Mouse (Mus musculus): ENCODE measurements around the gene Sec23ip. TPM values are rescaled to one million over a fixed set of nuclear protein-coding genes. Genes with fewer than 3 reads are reported as not detected.

Sec23ip gene
- total RNA-seq, 2 experiments from 2014 or later = 34.9 to 39.3 TPM

DNA sequence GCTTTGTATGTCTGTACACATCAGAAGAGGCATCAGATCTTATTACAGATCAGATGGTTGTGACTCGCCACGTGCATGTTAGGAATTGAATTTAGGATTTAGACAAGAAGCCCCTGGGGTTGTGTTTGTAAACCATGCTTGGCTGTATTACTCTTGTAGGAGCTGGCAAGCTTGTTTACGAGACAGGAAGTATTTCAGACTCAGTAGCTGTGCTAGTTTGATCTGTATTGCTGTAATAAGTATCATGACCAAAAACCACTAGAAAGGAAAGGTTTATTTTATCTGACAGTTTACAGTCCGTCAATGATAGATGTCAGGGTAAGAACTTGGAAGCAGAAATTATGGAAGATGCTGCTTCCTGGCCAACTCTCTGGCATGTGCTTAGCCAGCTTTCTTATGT, 14.2 kb downstream of the Sec23ip start:
- no peak for DNase-seq (ENCODE audit: low spot score in 2 of 2)
- intact Hi-C loops (cut with DNase I) = no loop called here

- intact Hi-C loops (cut with DNase I) = no loop called here
Measured at GRCm38 (mm10) chr7:128766696-128767095, 22.0 kb downstream of the Sec23ip start.

GRCm38 (mm10) chr7:128777201-128777600, 32.5 kb downstream of the Sec23ip start:
- no peak for DNase-seq (ENCODE audit: low spot score in 2 of 2)
- intact Hi-C loops (cut with DNase I) = loop anchor here (10.0 kb wide), 1 partner anchor 848 kb away; no protein-coding TSS in a partner anchor

More at GRCm38 (mm10) chr7:128766696-128767095, 22.0 kb downstream of the Sec23ip start:
- DNase-seq (ENCODE audit: low spot score in 2 of 2) = no peak

DNA sequence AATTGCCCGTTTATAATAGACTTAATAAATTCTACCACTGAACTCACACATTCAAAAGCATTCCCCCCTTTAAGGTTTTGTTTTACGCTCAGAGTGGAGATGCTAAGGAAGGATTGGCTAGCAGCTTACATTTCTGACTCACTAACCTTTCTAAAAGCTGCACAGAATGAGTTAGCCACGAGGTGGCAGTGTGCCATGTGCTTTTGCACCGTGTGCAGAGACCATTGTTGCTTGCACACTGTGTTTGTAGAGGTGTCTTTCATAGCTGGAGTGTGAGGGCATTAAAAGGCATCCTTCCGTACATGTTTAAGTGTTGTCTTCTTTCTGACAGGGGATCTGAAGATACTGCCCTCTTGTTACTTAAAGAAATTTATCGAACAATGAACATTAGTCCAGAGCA, 34.6 kb downstream of the Sec23ip start:
- intact Hi-C loops (cut with DNase I) = loop anchor here (10.0 kb wide), 1 partner anchor 845 kb away; no protein-coding TSS in a partner anchor
- peak; percentile 71 to 75 for DNase-seq (ENCODE audit: low spot score in 2 of 2)

DNA sequence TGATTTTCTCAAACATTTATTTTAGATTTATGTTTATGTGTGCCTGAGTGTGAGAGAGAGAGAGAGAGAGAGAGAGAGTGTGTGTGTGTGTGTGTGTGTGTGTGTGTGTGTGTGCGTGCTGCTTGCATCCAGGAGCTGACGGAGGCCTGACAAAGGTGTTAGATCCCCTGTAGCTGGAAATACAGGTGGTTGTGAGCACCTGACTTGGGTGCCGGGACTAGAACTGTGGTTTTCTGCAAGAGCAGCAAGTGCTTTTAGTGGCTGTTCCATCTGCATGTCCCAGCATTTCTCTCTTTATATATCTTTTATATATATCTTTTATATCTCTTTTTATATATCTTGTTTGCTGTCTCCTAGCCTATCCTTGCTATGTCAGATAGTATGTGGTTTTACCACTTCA, 37.1 kb downstream of the Sec23ip start:
- no peak for DNase-seq (ENCODE audit: low spot score in 2 of 2)
- intact Hi-C loops (cut with DNase I) = no loop called here

- intact Hi-C loops (cut with DNase I) = no loop called here
- DNase-seq (ENCODE audit: low spot score in 2 of 2) = no peak
Measured at GRCm38 (mm10) chr7:128790045-128790444, 45.3 kb downstream of the Sec23ip start.

DNA sequence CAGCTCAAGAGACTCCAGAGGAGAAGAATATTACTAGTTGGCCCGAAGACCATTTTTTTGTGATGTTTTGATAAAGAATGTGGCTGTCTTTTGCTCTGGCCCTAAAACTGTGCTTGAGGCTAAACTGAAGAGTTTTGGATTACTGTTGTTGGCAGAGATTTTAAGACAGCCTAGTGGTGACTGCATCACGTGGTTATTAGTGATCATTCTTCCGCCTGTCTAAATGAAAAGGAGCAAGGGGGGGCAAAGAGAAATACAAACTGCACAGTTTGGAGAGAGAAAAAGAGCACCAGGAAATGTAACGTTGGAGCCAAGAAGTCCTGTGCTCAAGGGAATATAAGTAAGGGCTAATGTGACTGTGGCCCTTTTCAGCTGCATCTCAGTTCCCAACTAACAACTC, 48.7 kb downstream of the Sec23ip start:
- intact Hi-C loops (cut with DNase I) = no loop called here
- no peak for DNase-seq (ENCODE audit: low spot score in 2 of 2)

- no peak for DNase-seq (ENCODE audit: low spot score in 2 of 2)
- intact Hi-C loops (cut with DNase I) = no loop called here
Measured at GRCm38 (mm10) chr7:128824986-128825563, 80.3 kb downstream of the Sec23ip start.

DNA sequence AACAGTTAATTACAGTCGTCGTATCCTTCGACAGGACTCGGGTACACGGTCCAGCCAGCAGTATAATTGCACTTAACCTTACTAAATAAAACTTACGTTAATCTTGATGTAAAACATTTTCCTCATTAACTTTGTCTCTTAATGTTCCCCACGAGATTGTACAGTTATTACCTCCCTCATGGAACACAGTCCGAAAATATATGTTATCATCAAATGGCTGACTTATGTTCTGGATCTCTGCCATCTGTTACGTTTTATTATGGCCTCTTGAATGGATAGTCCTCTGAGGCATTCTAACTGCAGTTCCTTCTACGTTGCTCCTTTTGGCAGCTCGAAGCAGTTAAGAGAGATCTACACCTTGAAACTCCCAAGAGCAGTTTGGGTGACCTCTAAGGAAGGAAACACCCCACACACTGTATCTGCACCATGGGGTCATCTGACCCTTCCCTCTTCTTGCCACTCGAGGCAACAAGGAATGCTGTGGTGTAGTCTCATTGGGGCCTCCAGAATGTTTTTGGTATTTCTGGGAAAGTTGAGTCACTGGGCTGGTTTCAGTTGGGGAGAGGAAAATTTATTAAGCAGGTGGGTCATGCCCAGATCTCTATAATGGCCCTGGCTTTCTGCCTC, 87.8 kb downstream of the Sec23ip start:
- intact Hi-C loops (cut with DNase I) = no loop called here
- DNase-seq (ENCODE audit: low spot score in 2 of 2) = no peak

DNA sequence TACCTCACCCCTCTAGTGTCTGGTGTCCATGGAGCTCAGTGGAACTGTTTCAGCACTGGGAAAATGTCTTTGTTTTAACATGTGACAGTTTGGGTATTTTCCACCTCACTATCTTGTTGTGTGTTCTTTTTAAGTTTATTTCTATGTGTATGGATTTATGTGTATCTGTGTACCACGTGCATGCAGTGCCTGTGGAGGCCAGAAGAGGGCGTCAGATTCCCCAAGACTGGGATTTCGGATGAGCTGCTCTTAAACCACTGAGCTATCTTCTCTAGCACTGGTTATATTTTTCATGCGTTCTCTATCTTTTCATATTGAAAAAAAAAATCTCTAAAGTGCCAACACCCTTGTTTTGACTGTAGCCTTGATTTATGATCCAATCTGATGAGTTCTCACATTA, 88.5 kb downstream of the Sec23ip start:
- no peak for DNase-seq (ENCODE audit: low spot score in 2 of 2)
- intact Hi-C loops (cut with DNase I) = no loop called here

Small RNA genes lying within 50 kb of the gene (microRNA-seq; reads per million reads assigned to microRNA genes)
- 0 reads per million in 2 experiments for gene Gm25778

Other genes with a start within 250 kb of the Sec23ip start
- 1 to 10 TPM; 5.3 to 6.4 TPM for gene Bag3, start 221.3 kb upstream of the Sec23ip start, total RNA-seq (2021)
- gene Inpp5f, start 133.6 kb upstream of the Sec23ip start, total RNA-seq (2021) = 100 to 1,000 TPM; 143 to 171 TPM
- 10 to 100 TPM; 21.2 to 24.0 TPM for gene Mcmbp, start 4.4 kb upstream of the Sec23ip start, total RNA-seq (2021)